Mouse (Mus musculus) brain, embryonic 14.5 days (tissue): Measurements from ENCODE around the gene Wdr48.

Experiments
- CTCF ChIP-seq: fragments of 200-500 bp; IDR thresholded peaks from 2 replicates; pipeline ENCODE4 v1.5.1; 2012; ENCODE audit warnings: inconsistent platforms, mild to moderate bottlenecking, moderate library complexity, borderline replicate concordance; ENCODE audit not compliant: insufficient read depth, insufficient read length; ENCODE audit errors: extremely low read depth
- POLR2A ChIP-seq: fragments of 200-500 bp; IDR thresholded peaks from 2 replicates; pipeline ENCODE4 v1.6.1; 2012; ENCODE audit warnings: mild to moderate bottlenecking, inconsistent platforms, borderline replicate concordance; ENCODE audit not compliant: poor library complexity, insufficient read depth, insufficient read length, severe bottlenecking; ENCODE audit errors: extremely low read depth

DNA sequence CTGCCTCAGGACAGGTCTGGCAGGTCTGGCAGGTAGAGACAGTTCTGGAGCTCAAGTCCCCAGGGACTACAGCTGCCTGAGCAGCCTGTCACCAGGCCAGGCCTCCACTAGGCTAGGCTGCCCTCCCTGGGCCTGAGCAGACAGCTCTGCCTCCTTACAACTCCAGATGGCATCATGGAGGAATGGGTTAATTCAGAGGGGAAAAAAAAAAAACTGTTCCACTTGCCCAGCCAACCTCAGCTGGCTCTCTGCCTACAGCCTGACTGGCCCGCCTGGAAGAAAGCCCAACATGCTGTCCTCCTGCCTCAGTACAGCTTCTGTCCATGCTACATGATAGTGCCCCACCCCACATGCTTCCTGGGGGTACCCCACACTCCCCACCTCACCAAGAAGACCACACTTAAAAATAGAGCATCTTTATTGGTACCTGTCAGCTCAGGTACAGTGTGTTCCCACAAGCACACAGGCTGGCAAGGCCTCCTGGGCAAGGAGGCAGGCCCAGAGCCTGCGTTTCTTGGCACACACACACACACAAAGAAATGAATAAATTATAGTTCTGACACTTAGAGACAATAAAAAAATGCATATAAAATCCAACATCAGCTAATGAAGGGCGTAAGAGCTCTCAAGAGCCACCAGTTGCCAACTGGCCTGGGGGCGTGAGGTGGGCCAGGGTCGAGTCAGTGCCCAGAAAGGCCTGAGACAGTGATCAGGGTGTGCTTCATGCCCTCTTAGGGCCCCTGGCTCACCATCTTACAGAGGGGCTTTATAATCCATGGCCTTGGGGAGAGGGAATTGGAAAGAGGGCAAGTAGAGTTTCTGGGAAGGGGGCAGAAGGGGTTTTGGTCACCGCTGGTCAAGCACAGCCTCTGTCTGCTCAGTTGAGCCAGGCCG, 76.3 kb downstream of the Wdr48 start:
- no peak for TF ChIP-seq CTCF
- no peak for TF ChIP-seq POLR2A
